Mouse (Mus musculus): Measurements from ENCODE around the gene Rnf186. TPM values are rescaled to one million over a fixed set of nuclear protein-coding genes. Genes with fewer than 3 reads are reported as not detected.

Gene Rnf186
- polyA plus RNA-seq, 1 experiment: not detected

- H3K4me1 ChIP-seq (ENCODE audit: control insufficient read depth, insufficient read depth, low read length): peaks cover 5% of the 10 kb centered on the region; the same call in 1 of the 2 replicates
- H3K27me3 ChIP-seq (ENCODE audit: control insufficient read depth, insufficient read depth, low read length): no peaks in the 10 kb centered on the region
- no peaks in the 10 kb centered on the region for H3K36me3 ChIP-seq (ENCODE audit: control insufficient read depth, insufficient read depth, low read length)
- no peak overlapping the region for H3K4me3 ChIP-seq (ENCODE audit: control insufficient read depth, low read depth, low read length)
- no peak overlapping the region for H3K27ac ChIP-seq (ENCODE audit: control insufficient read depth, insufficient read depth, low read depth, low read length)
- TF ChIP-seq CTCF (IDR thresholded peaks at IDR 0.05; ENCODE audit: control insufficient read depth, insufficient read depth, insufficient replicate concordance, low read depth, low read length): no peak
These were observed 13.1 kb downstream of the Rnf186 start for GRCm38 (mm10) chr4:138980021-138980420.

GRCm38 (mm10) chr4:138980771-138981420, 14.0 kb downstream of the Rnf186 start:
- Histone ChIP-seq H3K4me3 (ENCODE audit: control insufficient read depth, low read depth, low read length) (no peak overlapping the region), H3K27ac (ENCODE audit: control insufficient read depth, insufficient read depth, low read depth, low read length) (no peak overlapping the region), H3K27me3 (ENCODE audit: control insufficient read depth, insufficient read depth, low read length) (no peaks in the 10 kb centered on the region), H3K36me3 (ENCODE audit: control insufficient read depth, insufficient read depth, low read length) (no peaks in the 10 kb centered on the region), H3K4me1 (ENCODE audit: control insufficient read depth, insufficient read depth, low read length) (peaks cover 5% of the 10 kb centered on the region; the same call in 1 of the 2 replicates)
- no peak for TF ChIP-seq CTCF (IDR thresholded peaks at IDR 0.05; ENCODE audit: control insufficient read depth, insufficient read depth, insufficient replicate concordance, low read depth, low read length)
- no peak for TF ChIP-seq POLR2A (IDR thresholded peaks at IDR 0.05; ENCODE audit: control insufficient read depth, low read depth, low read length)

GRCm38 (mm10) chr4:138983422-138983821, 16.5 kb downstream of the Rnf186 start:
- Histone ChIP-seq H3K4me3 (ENCODE audit: control insufficient read depth, low read depth, low read length) (no peak overlapping the region), H3K27ac (ENCODE audit: control insufficient read depth, insufficient read depth, low read depth, low read length) (no peak overlapping the region), H3K27me3 (ENCODE audit: control insufficient read depth, insufficient read depth, low read length) (no peaks in the 10 kb centered on the region), H3K36me3 (ENCODE audit: control insufficient read depth, insufficient read depth, low read length) (no peaks in the 10 kb centered on the region), H3K4me1 (ENCODE audit: control insufficient read depth, insufficient read depth, low read length) (peaks cover 5% of the 10 kb centered on the region; the same call in 1 of the 2 replicates)
- TF ChIP-seq CTCF (IDR thresholded peaks at IDR 0.05; ENCODE audit: control insufficient read depth, insufficient read depth, insufficient replicate concordance, low read depth, low read length): no peak
- TF ChIP-seq POLR2A (IDR thresholded peaks at IDR 0.05; ENCODE audit: control insufficient read depth, low read depth, low read length): no peak

GRCm38 (mm10) chr4:138984744-138985143, 17.8 kb downstream of the Rnf186 start:
- H3K27ac ChIP-seq (ENCODE audit: control insufficient read depth, insufficient read depth, low read depth, low read length): no peak overlapping the region
- H3K4me1 ChIP-seq (ENCODE audit: control insufficient read depth, insufficient read depth, low read length): peaks cover 5% of the 10 kb centered on the region; the same call in 1 of the 2 replicates
- H3K36me3 ChIP-seq (ENCODE audit: control insufficient read depth, insufficient read depth, low read length): no peaks in the 10 kb centered on the region

GRCm38 (mm10) chr4:138986280-138986679, 19.4 kb downstream of the Rnf186 start:
- TF ChIP-seq CTCF (IDR thresholded peaks at IDR 0.05; ENCODE audit: control insufficient read depth, insufficient read depth, insufficient replicate concordance, low read depth, low read length): no peak
- TF ChIP-seq POLR2A (IDR thresholded peaks at IDR 0.05; ENCODE audit: control insufficient read depth, low read depth, low read length): no peak

More at GRCm38 (mm10) chr4:138984744-138985143, 17.8 kb downstream of the Rnf186 start:
- no peak for TF ChIP-seq POLR2A (IDR thresholded peaks at IDR 0.05; ENCODE audit: control insufficient read depth, low read depth, low read length)
- TF ChIP-seq CTCF (IDR thresholded peaks at IDR 0.05; ENCODE audit: control insufficient read depth, insufficient read depth, insufficient replicate concordance, low read depth, low read length): peak; percentile 77; the same call in 1 of the 2 replicates
- Histone ChIP-seq H3K27me3 (ENCODE audit: control insufficient read depth, insufficient read depth, low read length) (no peaks in the 10 kb centered on the region), H3K4me3 (ENCODE audit: control insufficient read depth, low read depth, low read length) (no peak overlapping the region)

GRCm38 (mm10) chr4:138994389-138994788, 27.5 kb downstream of the Rnf186 start:
- no peak for TF ChIP-seq POLR2A (IDR thresholded peaks at IDR 0.05; ENCODE audit: control insufficient read depth, low read depth, low read length)
- TF ChIP-seq CTCF (IDR thresholded peaks at IDR 0.05; ENCODE audit: control insufficient read depth, insufficient read depth, insufficient replicate concordance, low read depth, low read length): no peak
- no peak overlapping the region for H3K4me3 ChIP-seq (ENCODE audit: control insufficient read depth, low read depth, low read length)
- H3K27ac ChIP-seq (ENCODE audit: control insufficient read depth, insufficient read depth, low read depth, low read length): no peak overlapping the region
- H3K36me3 ChIP-seq (ENCODE audit: control insufficient read depth, insufficient read depth, low read length): no peaks in the 10 kb centered on the region
- no peaks in the 10 kb centered on the region for H3K27me3 ChIP-seq (ENCODE audit: control insufficient read depth, insufficient read depth, low read length)
- H3K4me1 ChIP-seq (ENCODE audit: control insufficient read depth, insufficient read depth, low read length): no peaks in the 10 kb centered on the region

More at GRCm38 (mm10) chr4:138986280-138986679, 19.4 kb downstream of the Rnf186 start:
- Histone ChIP-seq H3K4me1 (ENCODE audit: control insufficient read depth, insufficient read depth, low read length) (no peaks in the 10 kb centered on the region), H3K27me3 (ENCODE audit: control insufficient read depth, insufficient read depth, low read length) (no peaks in the 10 kb centered on the region), H3K36me3 (ENCODE audit: control insufficient read depth, insufficient read depth, low read length) (no peaks in the 10 kb centered on the region), H3K27ac (ENCODE audit: control insufficient read depth, insufficient read depth, low read depth, low read length) (no peak overlapping the region), H3K4me3 (ENCODE audit: control insufficient read depth, low read depth, low read length) (no peak overlapping the region)

- TF ChIP-seq CTCF (IDR thresholded peaks at IDR 0.05; ENCODE audit: control insufficient read depth, insufficient read depth, insufficient replicate concordance, low read depth, low read length): peak; percentile 69; the same call in 1 of the 2 replicates
- no peak for TF ChIP-seq POLR2A (IDR thresholded peaks at IDR 0.05; ENCODE audit: control insufficient read depth, low read depth, low read length)
- H3K4me3 ChIP-seq (ENCODE audit: control insufficient read depth, low read depth, low read length): no peak overlapping the region
- H3K4me1 ChIP-seq (ENCODE audit: control insufficient read depth, insufficient read depth, low read length): no peaks in the 10 kb centered on the region
- H3K27ac ChIP-seq (ENCODE audit: control insufficient read depth, insufficient read depth, low read depth, low read length): no peak overlapping the region
- H3K27me3 ChIP-seq (ENCODE audit: control insufficient read depth, insufficient read depth, low read length): no peaks in the 10 kb centered on the region
- no peaks in the 10 kb centered on the region for H3K36me3 ChIP-seq (ENCODE audit: control insufficient read depth, insufficient read depth, low read length)
These were observed 29.5 kb downstream of the Rnf186 start for GRCm38 (mm10) chr4:138996410-138996809.
